Mouse (Mus musculus): ENCODE results near the gene Cdk4. TPM values are rescaled to one million over a fixed set of nuclear protein-coding genes. Genes with fewer than 3 reads are reported as not detected.
A peak's percentile ranks its signal among the peaks of the same experiment; 100 is the strongest.

Cdk4 gene
- polyA plus RNA-seq (2012; rRNA removed) (175 and 221 TPM in 2 replicates), polyA plus RNA-seq (2014; fragmentation: Nextera tagmentation; extraction: Ambion mirVana) (519 and 576 TPM in 2 replicates)

GRCm38 (mm10) chr10:127063239-127063872, at the start of gene Cdk4:
Cdk4 (plus strand) TSS chr10:127063534.
- TF ChIP-seq EP300 (IDR thresholded peaks at IDR 0.05; ENCODE audit: low read depth) (no peak), CTCF (IDR thresholded peaks at IDR 0.05; ENCODE audit: low read depth) (no peak)
- peaks cover 8 to 14% of the 10 kb centered on the region in 2 experiments; a peak in 3 of 4 replicates for H3K4me1 ChIP-seq (replicated peaks; ENCODE audit: control insufficient read depth in 2 of 2, insufficient read depth in 2 of 2, low read length in 1 of 2)
- under 1% methylated on average over 46 of the region's 46 CpGs for WGBS (ENCODE audit: insufficient replicate concordance)

GRCm38 (mm10) chr10:127016488-127016887, 46.8 kb upstream of the Cdk4 start:
- no peak for TF ChIP-seq EP300 (IDR thresholded peaks at IDR 0.05; ENCODE audit: low read depth)
- peak; percentile 29; the same call in 1 of the 2 replicates for TF ChIP-seq CTCF (IDR thresholded peaks at IDR 0.05; ENCODE audit: low read depth)
- no peak overlapping the region for H3K4me2 ChIP-seq (ENCODE audit: low read depth)
- H3K9ac ChIP-seq (replicated peaks): no peak overlapping the region
- H3K27me3 ChIP-seq (ENCODE audit: control insufficient read depth, insufficient read depth, low read length): no peaks in the 10 kb centered on the region
- H3K27ac ChIP-seq: no peak overlapping the region
- no peaks in the 10 kb centered on the region for H3K36me3 ChIP-seq (replicated peaks; ENCODE audit: control insufficient read depth, insufficient read depth, low read depth)
- no peaks in the 10 kb centered on the region for H3K9me3 ChIP-seq (ENCODE audit: control insufficient read depth, low read length)
- WGBS (ENCODE audit: insufficient replicate concordance): 49% methylated on average over 5 of the region's 5 CpGs
- no peaks in the 10 kb centered on the region for H3K4me1 ChIP-seq (replicated peaks; ENCODE audit: control insufficient read depth in 2 of 2, insufficient read depth in 2 of 2, low read length in 1 of 2)
- ATAC-seq (ENCODE audit: insufficient read depth) (no peak), DNase-seq (ENCODE audit: low read depth in 3 of 3, low spot score in 3 of 3) (no peak)
- H3K4me3 ChIP-seq (ENCODE audit: insufficient read depth in 1 of 2, low read depth in 2 of 2, low read length in 2 of 2): no peak overlapping the region

More at GRCm38 (mm10) chr10:127063239-127063872, at the start of gene Cdk4:
- DNase-seq (ENCODE audit: low read depth in 3 of 3, low spot score in 3 of 3) (peak; percentile 92 to 94 (median 94)), ATAC-seq (ENCODE audit: insufficient read depth) (peak; percentile 90)
- Histone ChIP-seq H3K9me3 (ENCODE audit: control insufficient read depth, low read length) (no peaks in the 10 kb centered on the region), H3K9ac (replicated peaks) (peak within 1 kb of the TSS; percentile 77), H3K27me3 (ENCODE audit: control insufficient read depth, insufficient read depth, low read length) (peaks cover 44% of the 10 kb centered on the region), H3K4me2 (ENCODE audit: low read depth) (peak within 1 kb of the TSS; percentile 93), H3K36me3 (replicated peaks; ENCODE audit: control insufficient read depth, insufficient read depth, low read depth) (peaks cover 31% of the 10 kb centered on the region), H3K4me3 (ENCODE audit: insufficient read depth in 1 of 2, low read depth in 2 of 2, low read length in 2 of 2) (peak within 1 kb of the TSS; percentile 79 to 89), H3K27ac (peak within 1 kb of the TSS; percentile 52)

- H3K4me1 ChIP-seq (replicated peaks; ENCODE audit: control insufficient read depth in 2 of 2, insufficient read depth in 2 of 2, low read length in 1 of 2): no peaks in the 10 kb centered on the region
- no peaks in the 10 kb centered on the region for H3K9me3 ChIP-seq (ENCODE audit: control insufficient read depth, low read length)
- no peak overlapping the region for H3K4me3 ChIP-seq (ENCODE audit: insufficient read depth in 1 of 2, low read depth in 2 of 2, low read length in 2 of 2)
- TF ChIP-seq EP300 (IDR thresholded peaks at IDR 0.05; ENCODE audit: low read depth) (no peak), CTCF (IDR thresholded peaks at IDR 0.05; ENCODE audit: low read depth) (no peak)
- no peak overlapping the region for H3K9ac ChIP-seq (replicated peaks)
- WGBS (ENCODE audit: insufficient replicate concordance): 23% methylated on average over 2 of the region's 2 CpGs
- H3K27ac ChIP-seq: no peak overlapping the region
- H3K36me3 ChIP-seq (replicated peaks; ENCODE audit: control insufficient read depth, insufficient read depth, low read depth): no peaks in the 10 kb centered on the region
- ATAC-seq (ENCODE audit: insufficient read depth) (no peak), DNase-seq (ENCODE audit: low read depth in 3 of 3, low spot score in 3 of 3) (no peak)
- no peaks in the 10 kb centered on the region for H3K27me3 ChIP-seq (ENCODE audit: control insufficient read depth, insufficient read depth, low read length)
- H3K4me2 ChIP-seq (ENCODE audit: low read depth): no peak overlapping the region
Measured at GRCm38 (mm10) chr10:127017071-127017470, 46.3 kb upstream of the Cdk4 start.

- H3K27ac ChIP-seq: no peak overlapping the region
- ATAC-seq (ENCODE audit: insufficient read depth) (no peak), DNase-seq (ENCODE audit: low read depth in 3 of 3, low spot score in 3 of 3) (no peak)
- H3K4me3 ChIP-seq (ENCODE audit: insufficient read depth in 1 of 2, low read depth in 2 of 2, low read length in 2 of 2): no peak overlapping the region
- TF ChIP-seq CTCF (IDR thresholded peaks at IDR 0.05; ENCODE audit: low read depth) (no peak), EP300 (IDR thresholded peaks at IDR 0.05; ENCODE audit: low read depth) (no peak)
- 73% methylated on average over 16 of the region's 16 CpGs for WGBS (ENCODE audit: insufficient replicate concordance)
- H3K9ac ChIP-seq (replicated peaks): no peak overlapping the region
- H3K4me1 ChIP-seq (replicated peaks; ENCODE audit: control insufficient read depth in 2 of 2, insufficient read depth in 2 of 2, low read length in 1 of 2): no peaks in the 10 kb centered on the region
- H3K4me2 ChIP-seq (ENCODE audit: low read depth): no peak overlapping the region
- H3K36me3 ChIP-seq (replicated peaks; ENCODE audit: control insufficient read depth, insufficient read depth, low read depth): no peaks in the 10 kb centered on the region
- no peaks in the 10 kb centered on the region for H3K9me3 ChIP-seq (ENCODE audit: control insufficient read depth, low read length)
- H3K27me3 ChIP-seq (ENCODE audit: control insufficient read depth, insufficient read depth, low read length): no peaks in the 10 kb centered on the region
Measured at GRCm38 (mm10) chr10:127018422-127018821, 44.9 kb upstream of the Cdk4 start.
